Mouse (Mus musculus) megakaryocyte, embryonic 14.5 days (primary cell): Measurements from ENCODE around the gene Mmp27. TPM values are rescaled to one million over a fixed set of nuclear protein-coding genes. Genes with fewer than 3 reads are reported as not detected.
A peak's percentile ranks its signal among the peaks of the same experiment; 100 is the strongest.

Experiments
- H3K27me3 ChIP-seq: replicated peaks from 2 replicates; pipeline ENCODE3; 2012; ENCODE audit warnings: inconsistent platforms
- H3K36me3 ChIP-seq: replicated peaks from 2 replicates; pipeline ENCODE3; 2012; ENCODE audit warnings: low read length, inconsistent platforms, mixed read lengths
- H3K4me1 ChIP-seq: 2 replicates; pipeline ENCODE4 v1.6.1; 2012; ENCODE audit warnings: inconsistent platforms
- H3K4me3 ChIP-seq: replicated peaks from 2 replicates; pipeline ENCODE3; 2012; ENCODE audit warnings: moderate library complexity, mild to moderate bottlenecking, inconsistent platforms
- H3K9me3 ChIP-seq: 2 replicates; pipeline ENCODE4 v1.6.1; 2012; ENCODE audit warnings: inconsistent platforms
- FLI1 ChIP-seq: IDR thresholded peaks from 2 replicates; pipeline ENCODE4 v1.6.1; 2012; ENCODE audit warnings: low read length, inconsistent platforms, mixed read lengths
- GATA1 ChIP-seq: IDR thresholded peaks from 3 replicates; pipeline ENCODE4 v1.6.1; 2012; ENCODE audit warnings: mixed read lengths, low read length, inconsistent platforms, borderline replicate concordance
- polyA plus RNA-seq: library from polyadenylated mRNA; stranded (reverse); fragments of >175 nt; gene quantifications from 2 replicates; pipeline ENCODE4 v1.2.3, GENCODE M21; 2012; ENCODE audit warnings: low replicate concordance; ENCODE audit not compliant: insufficient read depth

The Mmp27 gene
- polyA plus RNA-seq, 1 experiment: not detected

- H3K4me3 ChIP-seq: peak overlapping the region; percentile 92
- H3K27me3 ChIP-seq: no peaks in the 10 kb centered on the region
- no peaks in the 10 kb centered on the region for H3K9me3 ChIP-seq
Measured at GRCm38 (mm10) chr9:7594816-7595540, 23.8 kb downstream of the Mmp27 start.

DNA sequence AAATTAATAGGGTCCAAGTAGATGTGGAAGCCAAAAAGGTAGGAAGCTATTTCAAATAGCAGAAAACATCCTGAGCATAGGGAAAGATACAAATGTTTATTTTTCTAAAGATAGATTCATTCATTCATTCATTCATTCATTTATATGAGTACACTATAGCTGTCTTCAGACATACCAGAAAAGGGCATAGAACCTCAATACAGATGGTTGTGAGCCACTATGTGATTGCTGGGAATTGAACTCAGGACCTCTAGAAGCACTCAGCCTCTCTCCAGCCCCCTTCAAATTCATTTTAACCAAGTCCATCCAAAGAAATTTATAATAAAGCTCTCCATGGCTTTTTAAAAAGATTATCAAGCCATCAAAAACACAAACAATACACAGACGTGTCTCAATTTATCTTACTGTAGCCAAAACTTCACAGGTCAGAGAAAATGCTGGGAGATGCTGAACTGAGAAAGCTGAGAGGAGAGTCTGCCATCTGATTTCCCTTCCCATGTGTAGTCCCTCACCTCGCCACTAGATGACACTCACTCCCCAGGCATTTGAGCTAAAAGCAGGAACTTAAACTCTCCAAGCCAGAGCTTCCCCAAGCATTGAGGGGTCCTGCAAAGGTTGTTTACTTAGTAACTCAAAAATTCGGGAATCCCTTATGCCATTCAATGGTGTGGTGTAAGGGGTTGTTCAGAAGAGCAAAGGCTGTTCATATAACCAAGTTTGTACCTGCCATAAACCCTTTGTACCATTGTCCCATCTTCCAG lies 32.0 kb downstream of the Mmp27 start:
- TF ChIP-seq FLI1 (no peak), GATA1 (no peak)
- no peaks in the 10 kb centered on the region for H3K36me3 ChIP-seq
- H3K27me3 ChIP-seq: no peaks in the 10 kb centered on the region
- peaks cover 62% of the 10 kb centered on the region for H3K4me1 ChIP-seq
- H3K9me3 ChIP-seq: no peaks in the 10 kb centered on the region
- H3K4me3 ChIP-seq: peak overlapping the region; percentile 82

More at GRCm38 (mm10) chr9:7594816-7595540, 23.8 kb downstream of the Mmp27 start:
- peaks cover 27% of the 10 kb centered on the region for H3K4me1 ChIP-seq
- TF ChIP-seq GATA1 (no peak), FLI1 (no peak)
- H3K36me3 ChIP-seq: no peaks in the 10 kb centered on the region

- Histone ChIP-seq H3K36me3 (no peaks in the 10 kb centered on the region), H3K27me3 (no peaks in the 10 kb centered on the region), H3K4me3 (peak overlapping the region; percentile 82), H3K9me3 (no peaks in the 10 kb centered on the region), H3K4me1 (peaks cover 70% of the 10 kb centered on the region)
- TF ChIP-seq FLI1 (no peak), GATA1 (peak; percentile 58; the same call in 1 of the 3 replicates)
Measured at GRCm38 (mm10) chr9:7604005-7604404, 32.8 kb downstream of the Mmp27 start.

DNA sequence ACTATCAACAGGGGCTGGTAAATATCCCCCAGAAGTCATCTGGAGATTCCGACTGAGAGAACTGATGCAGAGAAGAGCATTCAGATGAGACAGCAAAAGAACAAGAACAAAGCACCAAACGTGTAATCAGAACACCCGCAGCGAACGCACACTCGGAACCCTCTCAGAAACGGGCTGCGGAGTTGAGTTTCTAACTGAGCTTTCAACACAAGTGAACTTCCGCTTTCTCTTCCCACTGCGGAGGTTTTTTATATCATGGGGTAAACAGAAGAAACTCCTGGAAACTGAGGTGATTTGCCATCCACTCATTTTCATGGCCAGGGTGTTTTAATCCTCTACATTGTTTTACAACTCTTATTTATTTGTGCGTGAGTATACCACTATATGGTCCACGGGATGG lies 34.4 kb downstream of the Mmp27 start:
- no peak overlapping the region for H3K4me3 ChIP-seq
- H3K27me3 ChIP-seq: no peaks in the 10 kb centered on the region
- H3K4me1 ChIP-seq: peaks cover 69% of the 10 kb centered on the region
- TF ChIP-seq FLI1 (no peak), GATA1 (no peak)
- no peaks in the 10 kb centered on the region for H3K9me3 ChIP-seq
- H3K36me3 ChIP-seq: no peaks in the 10 kb centered on the region

- peaks cover 21% of the 10 kb centered on the region for H3K4me1 ChIP-seq
- no peaks in the 10 kb centered on the region for H3K9me3 ChIP-seq
- H3K36me3 ChIP-seq: no peaks in the 10 kb centered on the region
- TF ChIP-seq FLI1 (no peak), GATA1 (no peak)
- no peak overlapping the region for H3K4me3 ChIP-seq
- H3K27me3 ChIP-seq: peaks cover 16% of the 10 kb centered on the region
Measured at GRCm38 (mm10) chr9:7622582-7622981, 51.4 kb downstream of the Mmp27 start.

DNA sequence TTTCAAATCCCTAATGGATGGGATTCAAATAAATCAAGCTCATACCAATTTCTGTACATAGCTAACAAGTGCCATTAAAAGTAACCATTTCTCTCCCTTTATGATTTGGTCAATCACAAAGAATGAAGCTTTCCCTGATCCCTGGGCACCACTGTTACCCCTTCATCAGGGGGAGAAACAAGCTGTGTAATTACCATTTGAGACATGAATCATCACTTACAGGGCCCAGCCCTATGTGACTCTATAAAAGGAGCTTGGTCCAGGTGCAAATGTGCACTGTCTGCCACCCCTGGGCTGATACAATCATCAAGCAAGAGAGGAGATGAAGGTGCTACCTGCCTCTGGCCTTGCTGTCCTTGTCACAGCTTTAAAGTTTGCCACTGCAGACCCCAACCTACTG lies 56.7 kb downstream of the Mmp27 start, which contains the start of gene Mmp20:
Mmp20 (plus strand) TSS at position 301 of the 400 bp plus-strand sequence.
- peaks cover 9% of the 10 kb centered on the region for H3K4me1 ChIP-seq
- H3K36me3 ChIP-seq: no peaks in the 10 kb centered on the region
- peak within 1 kb of the TSS; percentile 55 for H3K4me3 ChIP-seq
- no peak for TF ChIP-seq GATA1
- no peak for TF ChIP-seq FLI1
- no peaks in the 10 kb centered on the region for H3K9me3 ChIP-seq
- peaks cover 17% of the 10 kb centered on the region for H3K27me3 ChIP-seq

Other genes with a start within 250 kb of the Mmp27 start
- not detected in 2 replicates for gene Mmp12, start 227.0 kb upstream of the Mmp27 start, polyA plus RNA-seq
- not detected in 2 replicates for gene Mmp1b, start 183.3 kb upstream of the Mmp27 start, polyA plus RNA-seq
- not detected in 2 replicates for gene Mmp3, start 125.6 kb upstream of the Mmp27 start, polyA plus RNA-seq
- gene Mmp10, start 69.0 kb upstream of the Mmp27 start, polyA plus RNA-seq: not detected in 2 replicates
- 1.4 TPM in 1 of 2 replicates, not detected in the other for gene Mmp8, start 12.9 kb upstream of the Mmp27 start, polyA plus RNA-seq
- not detected in 2 replicates for gene Mmp20, start 56.8 kb downstream of the Mmp27 start, polyA plus RNA-seq
- not detected in 2 replicates for gene Mmp7, start 120.7 kb downstream of the Mmp27 start, polyA plus RNA-seq
- gene Tmem123, start 192.6 kb downstream of the Mmp27 start, polyA plus RNA-seq: 75.8 and 82.1 TPM in 2 replicates